Mouse (Mus musculus): ENCODE results near the gene Fnbp1. TPM values are rescaled to one million over a fixed set of nuclear protein-coding genes. Genes with fewer than 3 reads are reported as not detected.

The Fnbp1 gene
- polyA plus RNA-seq, 1 experiment, result 28.8 TPM

GRCm38 (mm10) chr2:31025458-31025857 is 116.3 kb downstream of the Fnbp1 start:
- DNase-seq (ENCODE audit: low read depth), result no peak

GRCm38 (mm10) chr2:31024618-31025370 is 117.0 kb downstream of the Fnbp1 start:
- DNase-seq (ENCODE audit: low read depth), result no peak

GRCm38 (mm10) chr2:31023940-31024339 is 117.9 kb downstream of the Fnbp1 start:
- no peak for DNase-seq (ENCODE audit: low read depth)

GRCm38 (mm10) chr2:31020202-31020601 is 121.6 kb downstream of the Fnbp1 start:
- DNase-seq (ENCODE audit: low read depth), result no peak

GRCm38 (mm10) chr2:31019011-31019410 is 122.8 kb downstream of the Fnbp1 start:
- DNase-seq (ENCODE audit: low read depth), result no peak

- DNase-seq (ENCODE audit: low read depth), result no peak
These were observed 123.3 kb downstream of the Fnbp1 start for GRCm38 (mm10) chr2:31018519-31018918.

GRCm38 (mm10) chr2:31017625-31018317 is 124.0 kb downstream of the Fnbp1 start:
- no peak for DNase-seq (ENCODE audit: low read depth)

GRCm38 (mm10) chr2:31013371-31014120 is 128.3 kb downstream of the Fnbp1 start:
- no peak for DNase-seq (ENCODE audit: low read depth)

- no peak for DNase-seq (ENCODE audit: low read depth)
These were observed 134.6 kb downstream of the Fnbp1 start for GRCm38 (mm10) chr2:31007208-31007607.

GRCm38 (mm10) chr2:31006434-31006833 is 135.4 kb downstream of the Fnbp1 start:
- DNase-seq (ENCODE audit: low read depth), result no peak

GRCm38 (mm10) chr2:31005453-31005852 is 136.4 kb downstream of the Fnbp1 start:
- no peak for DNase-seq (ENCODE audit: low read depth)

GRCm38 (mm10) chr2:31002857-31003256 is 139.0 kb downstream of the Fnbp1 start:
- no peak for DNase-seq (ENCODE audit: low read depth)

- no peak for DNase-seq (ENCODE audit: low read depth)
These were observed 143.2 kb downstream of the Fnbp1 start for GRCm38 (mm10) chr2:30998443-30999260.

GRCm38 (mm10) chr2:30995432-30995996 is 146.3 kb downstream of the Fnbp1 start:
- DNase-seq (ENCODE audit: low read depth), result no peak

- DNase-seq (ENCODE audit: low read depth), result no peak
These were observed 147.0 kb downstream of the Fnbp1 start for GRCm38 (mm10) chr2:30994853-30995252.

GRCm38 (mm10) chr2:30990221-30990620 is 151.6 kb downstream of the Fnbp1 start:
- no peak for DNase-seq (ENCODE audit: low read depth)

- peak; percentile 46 for DNase-seq (ENCODE audit: low read depth)
These were observed 156.4 kb downstream of the Fnbp1 start for GRCm38 (mm10) chr2:30985111-30986020.

GRCm38 (mm10) chr2:30983024-30983423 is 158.8 kb downstream of the Fnbp1 start:
- no peak for DNase-seq (ENCODE audit: low read depth)

- peak; percentile 97 for DNase-seq (ENCODE audit: low read depth)
These were observed 159.9 kb downstream of the Fnbp1 start, which contains the start of the genes BC005624 and Usp20 for GRCm38 (mm10) chr2:30981790-30982513. BC005624 (minus strand) TSS chr2:30982201. Usp20 (plus strand) TSS chr2:30982279.

Data from gonadal fat pad, adult 2 months (tissue).